Mouse (Mus musculus) hindbrain, embryonic 11.5 days (tissue): ENCODE data around the gene L1td1. TPM values are rescaled to one million over a fixed set of nuclear protein-coding genes. Genes with fewer than 3 reads are reported as not detected.

ENCODE experiments used
- ATAC-seq: fragments of 200-750 bp; cut with Nextera tagmentation; 2 replicates; pipeline ENCODE4 v1.8.0; 2017; ENCODE audit warnings: mild to moderate bottlenecking, moderate TSS enrichment, moderate library complexity; ENCODE audit not compliant: low FRiP score
- DNase-seq: peaks from one replicate; pipeline ENCODE4 v3.0.0-alpha.2; 2015; ENCODE audit warnings: low spot score
- H3K27ac ChIP-seq: fragments of 300-500 bp; sonication (generic); 2 replicates; pipeline ENCODE4 v1.5.1; 2014; ENCODE audit warnings: mild to moderate bottlenecking, low read depth, low read length
- H3K27me3 ChIP-seq: fragments of 300-500 bp; sonication (generic); 2 replicates; pipeline ENCODE4 v1.6.1; 2014; ENCODE audit warnings: mild to moderate bottlenecking, low read length, moderate library complexity, mixed read lengths; ENCODE audit not compliant: control insufficient read depth, insufficient read depth
- H3K36me3 ChIP-seq: fragments of 300-500 bp; sonication (generic); 2 replicates; pipeline ENCODE4 v1.6.1; 2014; ENCODE audit warnings: mild to moderate bottlenecking, low read length, moderate library complexity, mixed read lengths; ENCODE audit not compliant: control insufficient read depth, insufficient read depth
- H3K4me1 ChIP-seq: fragments of 300-500 bp; sonication (generic); replicated peaks from 2 replicates; pipeline ENCODE4 v1.6.1; 2014; ENCODE audit warnings: low read length, mixed read lengths; ENCODE audit not compliant: control insufficient read depth, insufficient read depth
- H3K4me2 ChIP-seq: fragments of 300-500 bp; sonication (generic); replicated peaks from 2 replicates; pipeline ENCODE4 v1.6.1; 2014; ENCODE audit warnings: mild to moderate bottlenecking, low read depth, low read length
- H3K4me3 ChIP-seq: fragments of 300-500 bp; sonication (generic); 2 replicates; pipeline ENCODE4 v1.5.1; 2014; ENCODE audit warnings: low read depth, low read length
- H3K9ac ChIP-seq: fragments of 300-500 bp; sonication (generic); 2 replicates; pipeline ENCODE4 v1.6.1; 2014; ENCODE audit warnings: low read depth, low read length
- H3K9me3 ChIP-seq: fragments of 300-500 bp; sonication (generic); 2 replicates; pipeline ENCODE4 v1.6.1; 2016; ENCODE audit warnings: low read length; ENCODE audit not compliant: control insufficient read depth
- WGBS: fragments of 180-500 bp; shearing (Covaris S2); extraction: QIAGEN DNeasy Blood & Tissue Kit; methylation state at CpG from one replicate; pipeline ENCODE4 v1.1.7; 2014; 5-methylcytosine and 5-hydroxymethylcytosine counted together
- polyA plus RNA-seq: library from polyadenylated mRNA; unstranded; fragments of >200 nt; fragmentation: Nextera tagmentation; extraction: Ambion mirVana; gene quantifications from 2 replicates; pipeline ENCODE4 v1.2.1, GENCODE M21; 2014

The L1td1 gene
- polyA plus RNA-seq, 1 experiment from 2014 or later, result 0.68 TPM

DNA sequence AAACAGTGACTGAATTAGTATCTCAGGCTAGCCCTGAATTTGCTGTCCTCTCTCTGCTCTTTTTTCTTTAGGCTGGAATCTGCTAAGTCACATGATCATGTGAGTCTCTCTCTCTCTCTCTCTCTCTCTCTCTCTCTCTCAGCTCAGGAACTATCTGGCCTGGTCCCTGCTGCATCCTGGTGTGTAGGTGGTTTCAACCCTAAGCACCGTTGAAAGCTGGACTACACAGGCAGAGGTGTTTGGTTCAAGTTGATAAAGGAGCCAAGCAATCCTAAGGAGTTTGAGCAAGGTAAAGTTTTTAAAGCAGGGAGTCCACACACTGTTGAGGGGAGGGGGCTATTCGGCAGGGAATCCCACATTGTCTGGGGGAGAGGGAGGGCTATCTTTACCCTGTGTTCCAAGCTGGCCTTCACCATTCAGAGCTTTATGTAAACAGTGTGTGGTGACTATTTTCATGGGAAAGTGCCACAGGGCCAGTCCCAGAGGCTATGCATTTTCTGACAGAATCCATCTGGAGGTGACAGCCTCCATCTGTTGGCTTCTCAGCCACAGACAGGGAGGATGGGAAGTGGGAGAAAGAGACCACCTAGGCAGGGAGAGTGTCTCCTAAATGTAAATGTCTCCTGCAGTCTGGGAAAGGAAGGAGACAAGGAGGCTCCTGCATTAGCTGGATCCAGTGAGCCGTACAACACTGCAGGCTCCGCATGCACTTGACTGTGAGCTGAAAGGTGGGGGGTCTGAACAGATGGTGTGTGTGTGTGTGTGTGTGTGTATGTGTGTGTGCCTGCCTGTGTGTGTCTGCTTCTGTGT is 31.7 kb downstream of the L1td1 start:
- peak; percentile 71 for ATAC-seq
- Histone ChIP-seq H3K4me2 (no peak overlapping the region), H3K9me3 (no peaks in the 10 kb centered on the region), H3K9ac (no peak overlapping the region), H3K36me3 (no peaks in the 10 kb centered on the region), H3K4me1 (no peaks in the 10 kb centered on the region; the same call in none of the 2 replicates), H3K27ac (no peak overlapping the region; the same call in 1 of the 2 replicates), H3K27me3 (no peaks in the 10 kb centered on the region), H3K4me3 (no peak overlapping the region)
- DNase-seq, result no peak
- 52% methylated on average over 4 of the region's 4 CpGs for WGBS

DNA sequence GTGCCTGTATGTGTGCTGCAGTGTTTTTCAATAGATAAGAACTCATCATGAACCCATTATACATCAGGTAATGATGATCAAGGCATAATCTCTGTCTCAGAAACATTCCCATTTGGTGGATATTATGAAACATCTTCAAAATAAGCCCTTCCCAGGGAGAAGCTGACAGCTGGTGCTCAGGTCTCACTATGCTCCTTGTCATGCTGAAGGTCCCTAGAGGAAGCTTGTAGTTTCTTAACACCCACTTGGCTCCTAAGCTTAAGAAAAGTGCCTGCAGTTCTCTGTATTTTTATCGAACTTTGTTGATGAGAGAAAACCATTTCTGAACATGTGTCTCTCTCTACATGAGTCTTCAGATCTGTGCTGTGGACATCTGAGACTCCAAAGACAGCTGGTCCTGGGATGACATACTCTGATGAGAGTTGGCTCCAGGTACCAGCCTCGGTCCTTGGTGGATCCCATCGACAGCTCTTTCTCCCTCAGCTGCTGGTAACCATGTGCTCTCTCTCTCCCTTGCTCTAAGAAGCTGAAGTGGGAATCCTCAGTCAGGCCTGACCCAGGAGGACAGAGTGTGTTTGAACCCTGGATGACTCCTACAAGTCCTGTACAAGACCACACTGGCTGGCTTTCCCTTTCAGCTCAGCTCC is 32.5 kb downstream of the L1td1 start:
- no peak for ATAC-seq
- no peaks in the 10 kb centered on the region for H3K27me3 ChIP-seq
- 90% methylated on average over 3 of the region's 3 CpGs for WGBS
- no peak overlapping the region for H3K4me2 ChIP-seq
- no peaks in the 10 kb centered on the region; the same call in none of the 2 replicates for H3K4me1 ChIP-seq
- no peak for DNase-seq
- no peaks in the 10 kb centered on the region for H3K9me3 ChIP-seq
- H3K9ac ChIP-seq, result no peak overlapping the region
- H3K27ac ChIP-seq, result no peak overlapping the region; the same call in 1 of the 2 replicates
- H3K36me3 ChIP-seq, result no peaks in the 10 kb centered on the region
- H3K4me3 ChIP-seq, result no peak overlapping the region

GRCm38 (mm10) chr4:98767134-98768133 is 40.9 kb downstream of the L1td1 start:
- no peaks in the 10 kb centered on the region for H3K9me3 ChIP-seq
- no peaks in the 10 kb centered on the region for H3K36me3 ChIP-seq
- H3K4me3 ChIP-seq, result no peak overlapping the region
- ATAC-seq, result no peak
- no peak overlapping the region for H3K9ac ChIP-seq
- no peak for DNase-seq
- no peaks in the 10 kb centered on the region for H3K27me3 ChIP-seq
- H3K4me1 ChIP-seq, result no peaks in the 10 kb centered on the region
- H3K4me2 ChIP-seq, result no peak overlapping the region
- no peak overlapping the region for H3K27ac ChIP-seq
- 80% methylated on average over 14 of the region's 14 CpGs for WGBS

DNA sequence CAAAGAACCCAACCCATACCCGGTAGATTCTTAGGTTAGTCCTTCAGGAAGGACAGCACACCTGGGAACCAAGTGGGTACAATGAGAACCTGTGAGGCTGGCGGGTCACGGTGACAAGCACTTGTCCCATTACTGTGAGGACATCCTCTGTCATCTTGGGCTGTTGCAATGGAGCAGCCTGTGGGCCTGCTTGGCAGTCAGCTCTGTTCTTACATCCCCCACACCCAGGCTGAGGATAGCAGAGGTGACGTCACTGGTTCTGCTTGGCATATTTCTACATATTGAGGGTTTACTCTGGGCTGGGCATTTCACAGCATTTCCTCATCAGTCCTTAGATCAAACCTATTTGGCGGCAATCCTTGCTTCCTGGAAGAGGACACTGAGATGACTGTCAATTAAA is 47.3 kb downstream of the L1td1 start:
- no peaks in the 10 kb centered on the region for H3K9me3 ChIP-seq
- no peak overlapping the region for H3K27ac ChIP-seq
- no peaks in the 10 kb centered on the region for H3K4me1 ChIP-seq
- DNase-seq (no peak), ATAC-seq (no peak)
- WGBS, result 92% methylated on average over 5 of the region's 5 CpGs
- no peak overlapping the region for H3K4me3 ChIP-seq
- no peaks in the 10 kb centered on the region for H3K36me3 ChIP-seq
- no peak overlapping the region for H3K4me2 ChIP-seq
- peaks cover 2% of the 10 kb centered on the region; the same call in 1 of the 2 replicates for H3K27me3 ChIP-seq
- H3K9ac ChIP-seq, result no peak overlapping the region

DNA sequence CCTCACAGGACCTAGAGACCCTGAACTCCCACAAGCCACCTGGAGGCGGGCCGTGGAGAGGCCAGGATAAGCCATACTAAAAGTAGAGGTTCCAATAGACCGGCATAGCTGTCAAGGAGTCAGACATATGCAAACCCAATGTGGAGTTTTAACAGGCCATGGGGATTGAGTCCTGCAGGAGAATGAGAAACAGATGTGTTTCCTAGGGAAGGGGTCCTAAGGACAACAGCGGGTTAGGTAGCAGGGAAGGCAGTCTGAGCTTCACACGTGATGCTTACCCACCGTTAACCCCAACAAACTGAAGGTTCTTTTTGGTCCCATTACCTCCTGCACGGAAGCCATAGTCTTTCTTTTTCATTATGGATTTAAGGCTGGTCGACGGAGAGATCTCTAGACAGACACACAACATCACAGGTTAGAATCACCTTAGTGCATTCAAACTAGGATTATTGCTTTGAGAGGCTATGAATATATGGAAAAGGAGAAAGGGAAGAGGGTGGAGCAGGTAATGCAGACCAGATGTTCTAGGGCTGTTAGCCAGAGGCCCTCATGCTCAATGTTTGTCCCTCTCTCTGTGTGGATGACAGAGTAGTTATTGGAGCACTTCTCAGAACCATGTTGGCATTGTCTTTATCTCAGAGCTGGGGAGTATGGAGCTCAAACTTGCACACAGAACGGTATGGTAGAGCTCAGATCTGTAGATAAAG is 50.3 kb downstream of the L1td1 start:
- ATAC-seq, result no peak
- 70% methylated on average over 10 of the region's 10 CpGs for WGBS
- no peaks in the 10 kb centered on the region for H3K36me3 ChIP-seq
- peaks cover 2% of the 10 kb centered on the region; the same call in 1 of the 2 replicates for H3K27me3 ChIP-seq
- H3K4me2 ChIP-seq, result no peak overlapping the region
- no peak for DNase-seq
- H3K4me1 ChIP-seq, result no peaks in the 10 kb centered on the region
- H3K9me3 ChIP-seq, result no peaks in the 10 kb centered on the region
- H3K9ac ChIP-seq, result no peak overlapping the region
- no peak overlapping the region for H3K27ac ChIP-seq
- H3K4me3 ChIP-seq, result no peak overlapping the region

GRCm38 (mm10) chr4:98777464-98777863 is 50.9 kb downstream of the L1td1 start:
- H3K36me3 ChIP-seq, result no peaks in the 10 kb centered on the region
- no peaks in the 10 kb centered on the region for H3K9me3 ChIP-seq
- H3K4me2 ChIP-seq, result no peak overlapping the region
- H3K27ac ChIP-seq, result no peak overlapping the region
- 90% methylated on average over 6 of the region's 6 CpGs for WGBS
- no peak for ATAC-seq
- no peaks in the 10 kb centered on the region for H3K4me1 ChIP-seq
- H3K9ac ChIP-seq, result no peak overlapping the region
- DNase-seq, result no peak
- peaks cover 2% of the 10 kb centered on the region; the same call in 1 of the 2 replicates for H3K27me3 ChIP-seq
- H3K4me3 ChIP-seq, result no peak overlapping the region

DNA sequence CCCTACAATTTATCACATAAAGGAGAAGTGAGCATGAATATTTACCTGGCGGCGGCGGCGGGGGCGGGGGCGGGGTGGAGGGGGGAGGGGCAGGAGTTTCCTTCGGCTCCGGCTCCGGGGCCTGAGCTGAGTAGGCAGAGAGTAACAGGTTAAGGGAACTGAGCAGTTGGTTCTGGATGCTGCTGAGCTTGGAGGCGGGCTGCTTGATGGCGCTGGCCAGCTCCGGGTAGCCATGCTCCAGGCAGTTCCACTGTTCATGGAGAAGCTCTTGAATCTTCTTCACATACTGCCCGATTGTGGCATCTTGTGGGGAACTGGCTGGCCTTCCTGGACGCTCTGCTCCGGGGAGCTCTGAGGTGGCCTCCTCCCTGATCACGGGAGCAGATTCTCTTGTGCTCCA is 51.7 kb downstream of the L1td1 start:
- Histone ChIP-seq H3K9ac (no peak overlapping the region), H3K27ac (no peak overlapping the region), H3K27me3 (peaks cover 2% of the 10 kb centered on the region; the same call in 1 of the 2 replicates), H3K4me3 (no peak overlapping the region), H3K9me3 (no peaks in the 10 kb centered on the region), H3K36me3 (no peaks in the 10 kb centered on the region), H3K4me1 (no peaks in the 10 kb centered on the region), H3K4me2 (no peak overlapping the region)
- DNase-seq, result no peak
- ATAC-seq, result no peak
- WGBS, result 13% methylated on average over 16 of the region's 16 CpGs

DNA sequence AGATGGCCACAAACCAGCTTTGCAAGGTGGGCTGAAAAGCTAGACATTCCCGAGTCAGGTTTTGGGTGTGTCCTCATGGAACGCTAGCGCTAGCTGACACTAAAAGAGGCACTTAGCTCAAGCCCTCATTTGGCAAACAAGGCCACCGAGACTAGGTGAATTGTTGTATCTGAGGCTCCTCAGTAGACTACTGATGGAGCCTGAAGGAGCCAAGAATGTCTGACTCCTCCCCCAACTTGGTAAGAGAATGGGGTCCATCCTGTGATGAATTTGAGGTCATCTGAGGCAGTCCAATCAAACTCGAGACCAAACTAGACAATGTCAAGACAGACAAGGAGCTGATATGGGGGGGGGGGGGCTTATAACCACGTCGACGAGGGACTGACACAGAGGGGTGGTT is 59.3 kb downstream of the L1td1 start:
- Histone ChIP-seq H3K36me3 (no peaks in the 10 kb centered on the region), H3K9ac (no peak overlapping the region), H3K4me1 (no peaks in the 10 kb centered on the region), H3K9me3 (no peaks in the 10 kb centered on the region), H3K4me3 (no peak overlapping the region), H3K4me2 (no peak overlapping the region), H3K27ac (no peak overlapping the region), H3K27me3 (no peaks in the 10 kb centered on the region)
- no peak for ATAC-seq
- no peak for DNase-seq
- 47% methylated on average over 8 of the region's 8 CpGs for WGBS
